Comparison of ENCODE assay signal across 20 mouse cellular contexts in genomic region chr8:94436112-94436572, GRCm38 (mm10). TPM values are rescaled to one million over a fixed set of nuclear protein-coding genes. Genes with fewer than 3 reads are reported as not detected.
"Had no signal": no experiment of that assay in that cellular context is flagged by ENCODE, and none has a peak within 500 bp of the region (broad histone marks: within the 10 kb centered on the region; RNA-seq: fewer than 3 reads in every experiment).

No protein-coding gene starts in this region.

- H3K4me2 ChIP-seq: liver, embryonic 15.5 days; lung, embryonic 15.5 days; midbrain, embryonic 11.5 days; midbrain, embryonic 13.5 days; midbrain, embryonic 15.5 days; neural tube, embryonic 13.5 days had no signal

- H3K4me3 ChIP-seq: liver, embryonic 15.5 days; lung, embryonic 15.5 days; megakaryocyte, embryonic 14.5 days; midbrain, embryonic 13.5 days; midbrain, embryonic 15.5 days; neural tube, embryonic 13.5 days had no signal

- ATAC-seq: liver, postnatal 0 days; lung, postnatal 0 days; midbrain, embryonic 13.5 days; midbrain, embryonic 15.5 days had no signal

- H3K27ac ChIP-seq: liver, embryonic 15.5 days; lung, embryonic 15.5 days; macrophage; midbrain, embryonic 13.5 days; midbrain, embryonic 15.5 days; neural tube, embryonic 13.5 days had no signal

- H3K9me3 ChIP-seq: liver, embryonic 15.5 days; lung, embryonic 15.5 days; megakaryocyte, embryonic 14.5 days; midbrain, embryonic 13.5 days; midbrain, embryonic 15.5 days; neural tube, embryonic 13.5 days had no signal

- H3K9ac ChIP-seq: liver, embryonic 15.5 days; liver, postnatal 0 days; lung, embryonic 15.5 days; midbrain, embryonic 13.5 days; midbrain, embryonic 15.5 days; neural tube, embryonic 13.5 days had no signal

- H3K36me3 ChIP-seq: liver, embryonic 15.5 days; lung, embryonic 15.5 days; midbrain, embryonic 13.5 days; midbrain, embryonic 15.5 days; neural tube, embryonic 13.5 days had no signal

- DNase-seq: liver, postnatal 0 days; lung, adult 2 months; lung, postnatal 14 days; lung, postnatal 36 days; right cerebral cortex, postnatal 25 days; right cerebral cortex, postnatal 4 days; spleen, adult 18-20 months; thymus, adult 18-20 months; thymus, postnatal 14 days; thymus, postnatal 36 days had no signal

RNA-seq across cellular contexts. Expression of gene Nlrc5, which starts 2.0 kb away (rescaled TPM):
- polyA plus RNA-seq: midbrain, embryonic 11.5 days; neural tube, embryonic 11.5 days had no signal
